Mouse (Mus musculus): ENCODE results near the gene Adamts17. TPM values are rescaled to one million over a fixed set of nuclear protein-coding genes. Genes with fewer than 3 reads are reported as not detected.

Adamts17 gene
- total and polyA plus RNA-seq, 2 experiments from 2014 or later, result 2.9 to 9.0 TPM

DNA sequence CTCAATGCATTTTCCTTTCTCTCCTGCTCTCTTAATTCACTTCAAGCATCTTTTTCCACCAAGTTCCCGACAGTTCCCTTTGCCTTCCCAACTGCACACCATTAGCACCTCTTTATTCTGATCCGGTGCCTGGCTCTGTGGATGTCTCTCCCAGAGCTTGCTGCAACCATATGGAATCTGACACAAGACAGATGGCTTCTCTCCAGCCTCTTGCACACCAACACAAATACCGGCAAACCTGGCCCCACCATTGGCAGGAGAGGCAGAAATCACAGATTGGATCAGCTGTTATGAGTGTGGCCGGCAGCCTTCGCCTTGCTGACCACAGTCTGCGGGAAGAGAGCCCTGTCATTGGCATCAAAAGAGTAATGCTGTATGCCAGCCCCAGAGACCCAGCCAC is 248.2 kb downstream of the Adamts17 start:
- ATAC-seq (ENCODE audit: insufficient read depth, low read depth) (no peak), DNase-seq (ENCODE audit: low spot score) (no peak)
- no peaks in the 10 kb centered on the region for H3K27me3 ChIP-seq (ENCODE audit: control insufficient read depth, insufficient read depth, low read length)
- no peaks in the 10 kb centered on the region for H3K36me3 ChIP-seq (replicated peaks; ENCODE audit: control insufficient read depth, insufficient read depth, low read length)
- no peak overlapping the region for H3K4me3 ChIP-seq (ENCODE audit: low read depth, low read length)
- TF ChIP-seq EP300 (IDR thresholded peaks at IDR 0.05; ENCODE audit: low read depth), result no peak
- no peak for TF ChIP-seq CTCF (IDR thresholded peaks at IDR 0.05; ENCODE audit: low read depth)
- WGBS, result 75% methylated on average over 6 of the region's 6 CpGs
- no peaks in the 10 kb centered on the region for H3K4me1 ChIP-seq (ENCODE audit: control insufficient read depth, insufficient read depth)
- H3K4me2 ChIP-seq (ENCODE audit: low read depth, low read length), result no peak overlapping the region
- H3K9me3 ChIP-seq (replicated peaks; ENCODE audit: control insufficient read depth, low read length), result no peaks in the 10 kb centered on the region
- H3K9ac ChIP-seq (replicated peaks; ENCODE audit: low read depth, low read length), result no peak overlapping the region
- no peak overlapping the region for H3K27ac ChIP-seq (ENCODE audit: low read depth)

- ATAC-seq (ENCODE audit: insufficient read depth, low read depth) (no peak), DNase-seq (ENCODE audit: low spot score) (no peak)
- H3K36me3 ChIP-seq (replicated peaks; ENCODE audit: control insufficient read depth, insufficient read depth, low read length), result no peaks in the 10 kb centered on the region
- WGBS, result 70% methylated on average over 2 of the region's 2 CpGs
- no peak overlapping the region for H3K4me3 ChIP-seq (ENCODE audit: low read depth, low read length)
- H3K4me1 ChIP-seq (ENCODE audit: control insufficient read depth, insufficient read depth), result no peaks in the 10 kb centered on the region
- no peak overlapping the region for H3K9ac ChIP-seq (replicated peaks; ENCODE audit: low read depth, low read length)
- no peaks in the 10 kb centered on the region for H3K27me3 ChIP-seq (ENCODE audit: control insufficient read depth, insufficient read depth, low read length)
- H3K27ac ChIP-seq (ENCODE audit: low read depth), result no peak overlapping the region
- H3K4me2 ChIP-seq (ENCODE audit: low read depth, low read length), result no peak overlapping the region
- H3K9me3 ChIP-seq (replicated peaks; ENCODE audit: control insufficient read depth, low read length), result no peaks in the 10 kb centered on the region
- no peak for TF ChIP-seq CTCF (IDR thresholded peaks at IDR 0.05; ENCODE audit: low read depth)
- no peak for TF ChIP-seq EP300 (IDR thresholded peaks at IDR 0.05; ENCODE audit: low read depth)
Measured at GRCm38 (mm10) chr7:67097096-67097495, 257.6 kb downstream of the Adamts17 start.

DNA sequence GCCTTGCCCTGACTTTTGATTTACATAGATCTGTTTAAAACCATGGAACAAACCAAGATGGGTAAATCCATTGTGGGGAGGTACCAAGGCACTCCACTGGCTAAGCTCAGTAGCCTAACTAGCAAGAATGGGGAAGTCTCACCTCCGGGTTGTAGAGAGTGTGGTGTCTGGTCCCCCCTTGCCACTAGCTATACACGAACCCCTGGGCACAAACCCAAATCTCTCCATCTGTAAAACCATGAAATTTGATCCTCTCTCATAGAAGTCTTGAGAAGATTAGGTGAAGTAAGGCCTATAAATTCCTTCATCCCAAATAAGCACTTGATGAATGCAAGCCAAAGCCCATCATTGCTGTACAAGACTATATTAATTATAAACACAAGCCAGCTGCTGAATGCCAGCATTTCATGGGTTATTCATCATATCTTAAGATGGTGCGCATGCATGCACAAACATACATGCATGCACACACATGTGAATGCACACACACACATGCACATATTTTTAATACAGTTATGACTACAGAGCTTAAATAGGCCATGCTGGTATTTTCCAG is 262.0 kb downstream of the Adamts17 start:
- Histone ChIP-seq H3K4me1 (ENCODE audit: control insufficient read depth, insufficient read depth) (no peaks in the 10 kb centered on the region), H3K4me2 (ENCODE audit: low read depth, low read length) (no peak overlapping the region), H3K9ac (replicated peaks; ENCODE audit: low read depth, low read length) (no peak overlapping the region), H3K27ac (ENCODE audit: low read depth) (no peak overlapping the region), H3K9me3 (replicated peaks; ENCODE audit: control insufficient read depth, low read length) (no peaks in the 10 kb centered on the region), H3K27me3 (ENCODE audit: control insufficient read depth, insufficient read depth, low read length) (no peaks in the 10 kb centered on the region), H3K36me3 (replicated peaks; ENCODE audit: control insufficient read depth, insufficient read depth, low read length) (no peaks in the 10 kb centered on the region), H3K4me3 (ENCODE audit: low read depth, low read length) (no peak overlapping the region)
- TF ChIP-seq EP300 (IDR thresholded peaks at IDR 0.05; ENCODE audit: low read depth), result no peak
- no peak for ATAC-seq (ENCODE audit: insufficient read depth, low read depth)
- WGBS, result 82% methylated on average over 3 of the region's 3 CpGs
- DNase-seq (ENCODE audit: low spot score), result no peak

DNA sequence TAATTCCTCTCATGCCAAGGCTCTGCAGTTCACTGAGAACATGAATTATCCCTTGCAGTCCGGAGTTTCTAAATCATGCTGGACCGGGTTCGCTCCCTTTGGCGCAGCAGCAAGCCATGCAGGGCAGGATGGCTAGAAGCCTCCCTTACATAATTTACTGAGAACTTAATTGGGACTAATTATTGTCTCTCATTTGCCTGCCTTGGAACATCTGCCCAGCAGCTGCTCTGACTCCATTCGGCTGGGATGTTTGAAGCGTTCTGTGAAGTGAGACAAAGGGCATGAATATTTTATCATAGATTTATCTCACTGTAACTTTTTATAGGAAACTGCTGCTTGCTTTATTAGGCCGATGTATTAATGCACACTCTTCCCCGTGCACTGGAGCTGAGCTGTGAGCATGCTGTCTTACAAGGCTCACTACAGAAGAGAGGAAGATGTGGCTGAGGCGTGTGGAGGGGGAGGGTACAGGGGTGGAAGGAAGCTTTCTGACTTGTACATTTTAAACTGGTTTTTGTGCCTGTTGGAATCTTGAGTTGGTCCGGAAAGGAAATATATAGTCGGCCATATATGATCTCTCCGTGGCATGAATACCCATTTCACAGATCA is 271.1 kb downstream of the Adamts17 start:
- Histone ChIP-seq H3K4me3 (ENCODE audit: low read depth, low read length) (no peak overlapping the region), H3K4me2 (ENCODE audit: low read depth, low read length) (no peak overlapping the region), H3K27me3 (ENCODE audit: control insufficient read depth, insufficient read depth, low read length) (no peaks in the 10 kb centered on the region), H3K27ac (ENCODE audit: low read depth) (no peak overlapping the region), H3K4me1 (ENCODE audit: control insufficient read depth, insufficient read depth) (no peaks in the 10 kb centered on the region), H3K9me3 (replicated peaks; ENCODE audit: control insufficient read depth, low read length) (no peaks in the 10 kb centered on the region), H3K9ac (replicated peaks; ENCODE audit: low read depth, low read length) (no peak overlapping the region), H3K36me3 (replicated peaks; ENCODE audit: control insufficient read depth, insufficient read depth, low read length) (no peaks in the 10 kb centered on the region)
- DNase-seq (ENCODE audit: low spot score) (no peak), ATAC-seq (ENCODE audit: insufficient read depth, low read depth) (no peak)
- TF ChIP-seq CTCF (IDR thresholded peaks at IDR 0.05; ENCODE audit: low read depth) (no peak), EP300 (IDR thresholded peaks at IDR 0.05; ENCODE audit: low read depth) (no peak)
- 84% methylated on average over 12 of the region's 12 CpGs for WGBS

DNA sequence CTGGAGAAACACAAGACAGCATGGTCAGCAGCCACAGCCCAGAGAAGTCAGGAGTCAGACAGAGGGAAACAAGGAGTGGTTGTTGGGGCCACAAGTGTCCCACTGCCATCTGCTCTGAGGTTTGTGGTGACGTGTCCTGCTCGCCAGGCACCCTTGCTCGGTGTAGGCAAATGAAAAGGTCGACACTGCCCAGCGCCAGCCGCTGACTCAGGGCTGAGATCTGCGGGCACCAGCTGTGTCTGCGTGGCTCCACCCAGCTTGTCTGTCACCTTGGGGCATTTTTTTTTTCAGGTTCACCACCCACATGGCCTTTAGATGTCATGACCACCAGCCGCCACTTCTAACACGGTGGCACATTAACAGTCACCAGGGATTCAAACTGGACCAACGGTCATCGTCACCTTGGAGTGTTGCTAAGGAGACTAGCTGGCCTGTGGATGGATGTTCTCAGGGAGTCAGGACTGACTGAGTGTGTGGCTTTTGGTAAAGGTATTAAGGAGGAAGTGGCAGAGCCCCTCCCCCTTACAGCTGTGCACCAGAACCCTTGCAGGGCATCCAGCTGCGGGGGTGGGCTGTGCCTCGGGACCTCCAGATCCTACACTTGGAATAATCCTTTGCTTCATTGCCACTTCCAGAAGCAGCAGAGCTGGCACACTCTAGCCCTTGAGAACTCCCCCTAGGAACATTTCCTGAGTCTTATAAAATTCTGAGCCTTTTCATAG is 273.1 kb downstream of the Adamts17 start:
- H3K36me3 ChIP-seq (replicated peaks; ENCODE audit: control insufficient read depth, insufficient read depth, low read length), result no peaks in the 10 kb centered on the region
- ATAC-seq (ENCODE audit: insufficient read depth, low read depth) (0 out of 2 replicates have a peak, but pooled peaks have one; percentile 27), DNase-seq (ENCODE audit: low spot score) (no peak)

More for the DNA sequence above, 273.1 kb downstream of the Adamts17 start:
- WGBS, result 61% methylated on average over 14 of the region's 14 CpGs
- H3K4me3 ChIP-seq (ENCODE audit: low read depth, low read length), result no peak overlapping the region
- H3K4me2 ChIP-seq (ENCODE audit: low read depth, low read length), result no peak overlapping the region
- TF ChIP-seq EP300 (IDR thresholded peaks at IDR 0.05; ENCODE audit: low read depth) (no peak), CTCF (IDR thresholded peaks at IDR 0.05; ENCODE audit: low read depth) (no peak)
- no peaks in the 10 kb centered on the region for H3K4me1 ChIP-seq (ENCODE audit: control insufficient read depth, insufficient read depth)
- H3K9ac ChIP-seq (replicated peaks; ENCODE audit: low read depth, low read length), result no peak overlapping the region
- no peaks in the 10 kb centered on the region for H3K27me3 ChIP-seq (ENCODE audit: control insufficient read depth, insufficient read depth, low read length)
- H3K9me3 ChIP-seq (replicated peaks; ENCODE audit: control insufficient read depth, low read length), result no peaks in the 10 kb centered on the region
- no peak overlapping the region for H3K27ac ChIP-seq (ENCODE audit: low read depth)
